Mouse (Mus musculus): ENCODE measurements around the gene Irx6.

Irx6 gene

DNA sequence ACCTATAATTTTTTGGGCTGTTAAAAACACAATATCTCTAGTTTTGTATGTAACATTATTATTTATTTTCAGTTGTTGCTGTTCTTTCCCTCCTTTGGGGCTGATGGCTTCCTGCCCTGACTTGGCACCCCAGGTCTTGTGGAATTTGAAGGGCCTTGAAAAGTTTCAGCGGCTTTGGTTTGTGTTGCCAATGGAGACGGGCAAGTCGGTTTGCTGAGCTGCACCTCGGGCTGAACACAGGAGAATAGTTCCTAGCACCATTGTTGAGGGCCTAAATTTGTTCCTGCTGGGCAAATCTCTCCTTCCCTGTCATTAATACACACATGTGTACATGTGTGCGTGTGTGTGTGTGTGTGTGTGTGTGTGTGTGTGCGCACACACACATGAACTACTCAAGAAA lies 49.2 kb downstream of the Irx6 start:
- no peak for DNase-seq

DNA sequence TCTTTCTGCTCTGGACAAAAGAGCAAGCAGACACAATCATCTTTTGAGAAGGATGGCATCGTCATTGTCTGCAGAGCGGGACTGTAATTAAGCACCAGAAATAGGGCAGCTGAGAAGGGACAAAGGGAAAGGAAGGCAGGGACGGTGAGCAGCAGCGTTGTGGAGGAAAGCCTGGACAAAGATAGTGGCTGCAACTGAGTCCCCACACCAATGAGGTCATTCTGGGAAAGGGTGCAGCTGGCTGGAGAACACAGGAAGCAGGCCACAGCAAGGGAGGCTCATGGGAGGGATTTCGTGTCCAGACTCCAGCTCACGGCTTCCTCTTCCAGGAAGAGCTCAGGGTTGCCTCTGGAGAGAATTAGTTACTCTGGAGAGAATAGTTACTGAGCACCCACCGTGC lies 49.9 kb downstream of the Irx6 start:
- no peak for DNase-seq

DNA sequence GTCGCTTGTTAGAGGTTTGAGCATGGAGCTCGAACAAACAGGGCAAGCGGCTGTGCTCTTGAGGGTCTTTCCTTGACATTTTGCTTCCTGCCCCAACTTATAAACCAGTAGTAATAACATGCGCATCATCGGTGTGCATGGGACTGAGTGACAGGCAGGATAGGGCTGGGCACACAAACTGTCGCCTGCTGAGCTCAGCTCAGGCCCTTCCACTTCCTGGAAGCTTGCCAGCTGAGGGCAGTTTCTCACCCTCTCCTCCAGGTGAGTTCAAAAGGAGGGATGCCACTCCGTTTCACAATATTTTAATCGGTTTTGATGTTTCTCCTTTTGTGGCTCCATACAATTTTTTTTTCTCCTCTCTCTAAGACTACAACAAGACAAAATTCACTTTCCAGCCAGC lies 50.3 kb downstream of the Irx6 start:
- no peak for DNase-seq

Data from layer of hippocampus, adult 9-11 months (tissue).